Mouse (Mus musculus): ENCODE measurements around the gene Dync1i1. TPM values are rescaled to one million over a fixed set of nuclear protein-coding genes. Genes with fewer than 3 reads are reported as not detected.

Gene Dync1i1
- polyA plus RNA-seq, 1 experiment from 2014 or later, result 159 TPM

DNA sequence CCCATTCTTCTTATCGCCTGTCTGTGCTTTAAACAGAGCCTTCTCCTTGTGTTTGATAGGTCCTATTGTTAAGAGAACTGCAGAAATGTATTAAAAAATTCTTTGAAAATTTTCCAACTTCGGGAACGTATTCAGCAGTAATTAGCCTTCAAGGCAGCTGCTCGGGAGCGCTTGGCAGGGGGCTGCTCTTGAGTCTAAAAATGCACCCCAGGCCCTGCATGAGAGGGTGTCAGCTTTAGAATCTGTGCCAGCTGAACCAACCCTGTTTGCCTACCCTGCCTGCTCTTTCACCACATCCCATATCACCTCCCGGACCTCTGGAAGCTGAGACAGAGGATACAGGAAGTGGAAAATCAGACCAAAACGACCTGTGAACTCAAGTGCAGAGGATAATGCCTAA is 267.6 kb downstream of the Dync1i1 start:
- Histone ChIP-seq H3K27ac (ENCODE audit: low read length) (peak overlapping the region; percentile 36), H3K36me3 (ENCODE audit: control insufficient read depth, insufficient read depth) (no peaks in the 10 kb centered on the region), H3K4me3 (replicated peaks; ENCODE audit: low read length) (no peak overlapping the region), H3K4me2 (ENCODE audit: low read length) (0 out of 2 replicates have a peak overlapping the region, but pooled peaks have one; percentile 1), H3K4me1 (replicated peaks; ENCODE audit: control insufficient read depth, insufficient read depth, low read length) (peaks cover 29% of the 10 kb centered on the region), H3K27me3 (replicated peaks; ENCODE audit: control insufficient read depth, insufficient read depth, low read length) (no peaks in the 10 kb centered on the region), H3K9ac (replicated peaks; ENCODE audit: low read depth, low read length) (no peak overlapping the region), H3K9me3 (ENCODE audit: control insufficient read depth, low read length) (no peaks in the 10 kb centered on the region)
- ATAC-seq, result peak; percentile 79
- 6% methylated on average over 7 of the region's 7 CpGs for WGBS

DNA sequence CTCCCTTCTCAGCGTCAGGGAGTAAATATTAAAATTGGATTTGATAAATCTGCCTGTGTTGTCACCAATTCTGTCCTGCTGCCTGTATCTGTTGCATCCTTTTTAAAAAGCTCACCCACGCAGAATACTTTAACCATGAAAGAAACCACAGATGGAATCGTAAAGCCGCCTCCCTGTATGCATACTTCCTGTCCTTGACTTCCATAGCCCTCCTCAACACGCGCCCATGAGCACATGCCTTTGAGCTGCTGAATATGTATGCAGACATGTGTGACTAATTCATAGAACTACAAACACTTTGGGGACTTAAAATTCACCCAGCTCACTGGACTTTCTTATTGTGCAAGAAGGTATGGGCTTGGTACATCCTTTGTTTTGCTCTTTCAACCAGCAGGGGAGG is 272.1 kb downstream of the Dync1i1 start:
- H3K9me3 ChIP-seq (ENCODE audit: control insufficient read depth, low read length), result no peaks in the 10 kb centered on the region
- H3K4me2 ChIP-seq (ENCODE audit: low read length), result no peak overlapping the region
- H3K9ac ChIP-seq (replicated peaks; ENCODE audit: low read depth, low read length), result no peak overlapping the region
- WGBS, result 46% methylated on average over 6 of the region's 6 CpGs
- H3K4me3 ChIP-seq (replicated peaks; ENCODE audit: low read length), result no peak overlapping the region
- H3K4me1 ChIP-seq (replicated peaks; ENCODE audit: control insufficient read depth, insufficient read depth, low read length), result peaks cover 21% of the 10 kb centered on the region
- no peaks in the 10 kb centered on the region for H3K36me3 ChIP-seq (ENCODE audit: control insufficient read depth, insufficient read depth)
- no peak for ATAC-seq
- H3K27me3 ChIP-seq (replicated peaks; ENCODE audit: control insufficient read depth, insufficient read depth, low read length), result no peaks in the 10 kb centered on the region
- no peak overlapping the region for H3K27ac ChIP-seq (ENCODE audit: low read length)

DNA sequence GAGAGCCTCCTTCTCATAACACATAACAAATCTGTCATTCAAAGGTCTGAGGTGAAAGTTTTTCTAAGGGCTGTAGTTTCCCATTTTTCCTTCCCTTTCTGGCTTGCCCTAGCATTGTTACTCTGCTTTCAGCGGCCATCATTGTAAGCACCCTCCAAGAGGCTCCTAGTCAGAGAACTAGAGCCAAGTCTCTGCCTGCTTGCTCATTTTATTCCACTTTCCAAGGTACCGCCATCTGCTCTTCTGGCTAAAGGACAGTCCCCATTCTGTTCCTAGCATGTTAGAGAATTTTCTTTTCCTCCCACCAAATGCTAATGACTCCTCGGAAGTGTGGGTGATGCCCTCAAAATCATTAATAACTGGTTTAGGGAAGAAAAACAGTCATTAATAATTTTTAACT is 276.6 kb downstream of the Dync1i1 start:
- Histone ChIP-seq H3K9ac (replicated peaks; ENCODE audit: low read depth, low read length) (no peak overlapping the region), H3K27me3 (replicated peaks; ENCODE audit: control insufficient read depth, insufficient read depth, low read length) (no peaks in the 10 kb centered on the region), H3K27ac (ENCODE audit: low read length) (no peak overlapping the region), H3K9me3 (ENCODE audit: control insufficient read depth, low read length) (no peaks in the 10 kb centered on the region), H3K4me1 (replicated peaks; ENCODE audit: control insufficient read depth, insufficient read depth, low read length) (peaks cover 29% of the 10 kb centered on the region), H3K4me3 (replicated peaks; ENCODE audit: low read length) (no peak overlapping the region), H3K36me3 (ENCODE audit: control insufficient read depth, insufficient read depth) (no peaks in the 10 kb centered on the region), H3K4me2 (ENCODE audit: low read length) (no peak overlapping the region)
- WGBS, result 40% methylated on average over 3 of the region's 3 CpGs
- ATAC-seq, result peak; percentile 26; the same call in 1 of the 2 replicates

DNA sequence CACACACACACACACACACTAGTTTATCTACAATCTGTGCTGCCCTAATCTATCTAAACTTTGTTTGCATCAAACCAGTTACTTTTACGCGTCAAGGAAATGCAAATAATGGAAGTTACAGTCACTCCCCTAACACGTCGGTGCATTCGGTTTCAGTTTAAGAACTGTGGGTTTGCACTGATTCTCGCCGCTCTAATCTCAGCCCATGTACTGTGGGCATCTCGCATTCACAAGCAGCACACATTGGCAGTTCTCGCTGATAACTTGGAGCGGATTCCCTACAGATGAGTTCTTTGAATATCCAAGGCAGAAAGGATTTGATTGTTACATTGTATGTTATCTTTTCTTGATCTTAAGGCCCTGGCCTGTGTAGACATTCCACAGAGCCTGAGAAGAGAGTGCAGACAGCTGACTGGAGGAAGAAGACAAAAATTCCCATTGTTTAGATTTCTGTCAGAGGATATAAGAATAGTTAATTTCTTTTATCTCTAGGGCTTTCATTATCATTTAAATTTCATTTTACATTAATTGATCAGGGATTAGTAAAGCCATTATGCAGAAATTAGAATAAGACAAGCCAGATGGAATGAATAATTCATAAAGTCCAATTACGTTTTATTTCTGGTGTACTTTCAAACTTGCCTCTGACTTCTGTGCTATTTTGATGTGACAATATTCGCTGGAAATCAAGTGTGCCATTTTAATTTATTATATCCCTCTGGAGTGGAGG is 279.5 kb downstream of the Dync1i1 start:
- no peaks in the 10 kb centered on the region for H3K27me3 ChIP-seq (replicated peaks; ENCODE audit: control insufficient read depth, insufficient read depth, low read length)
- H3K4me3 ChIP-seq (replicated peaks; ENCODE audit: low read length), result no peak overlapping the region; the same call in 1 of the 2 replicates
- peak overlapping the region; percentile 93 for H3K4me2 ChIP-seq (ENCODE audit: low read length)
- peak overlapping the region; percentile 62; the same call in 1 of the 2 replicates for H3K9ac ChIP-seq (replicated peaks; ENCODE audit: low read depth, low read length)
- H3K27ac ChIP-seq (ENCODE audit: low read length), result peak overlapping the region; percentile 70
- WGBS, result 25% methylated on average over 12 of the region's 12 CpGs
- H3K4me1 ChIP-seq (replicated peaks; ENCODE audit: control insufficient read depth, insufficient read depth, low read length), result peaks cover 22% of the 10 kb centered on the region
- H3K9me3 ChIP-seq (ENCODE audit: control insufficient read depth, low read length), result no peaks in the 10 kb centered on the region
- no peaks in the 10 kb centered on the region for H3K36me3 ChIP-seq (ENCODE audit: control insufficient read depth, insufficient read depth)
- ATAC-seq, result peak; percentile 57

DNA sequence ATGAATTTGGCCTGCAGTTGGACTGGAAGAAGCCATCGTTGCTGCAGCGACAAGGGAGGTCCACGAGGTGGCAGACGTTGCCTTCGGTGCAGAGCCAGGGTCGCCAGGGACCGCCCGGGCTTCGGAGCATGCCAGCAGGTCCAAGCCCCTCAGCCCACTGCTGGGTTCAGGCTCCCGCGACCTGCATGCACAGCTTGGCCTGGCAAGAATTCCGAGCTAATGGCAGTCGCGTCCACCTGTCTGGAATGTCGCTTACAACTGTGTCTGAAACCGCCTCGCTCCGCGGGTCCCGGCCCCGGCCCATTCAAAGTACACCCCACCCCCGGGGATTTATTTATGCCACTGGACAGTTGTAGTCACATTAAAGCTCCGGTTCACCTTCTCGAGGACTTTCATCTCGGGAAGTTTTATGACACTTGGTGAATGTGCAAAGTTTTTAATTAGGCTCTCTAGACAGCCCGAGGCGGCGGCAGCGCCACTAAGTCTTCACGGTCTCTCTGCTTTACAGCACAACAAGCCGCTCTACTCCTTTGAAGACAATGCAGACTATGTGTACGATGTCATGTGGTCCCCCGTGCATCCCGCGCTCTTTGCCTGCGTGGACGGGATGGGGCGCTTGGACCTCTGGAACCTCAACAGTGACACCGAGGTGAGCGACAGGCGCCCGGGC is 280.5 kb downstream of the Dync1i1 start:
- Histone ChIP-seq H3K9ac (replicated peaks; ENCODE audit: low read depth, low read length) (peak overlapping the region; percentile 62), H3K4me2 (ENCODE audit: low read length) (peak overlapping the region; percentile 93), H3K36me3 (ENCODE audit: control insufficient read depth, insufficient read depth) (no peaks in the 10 kb centered on the region), H3K9me3 (ENCODE audit: control insufficient read depth, low read length) (no peaks in the 10 kb centered on the region), H3K4me3 (replicated peaks; ENCODE audit: low read length) (peak overlapping the region; percentile 55), H3K27me3 (replicated peaks; ENCODE audit: control insufficient read depth, insufficient read depth, low read length) (no peaks in the 10 kb centered on the region), H3K27ac (ENCODE audit: low read length) (peak overlapping the region; percentile 70), H3K4me1 (replicated peaks; ENCODE audit: control insufficient read depth, insufficient read depth, low read length) (peaks cover 22% of the 10 kb centered on the region)
- 1% methylated on average over 42 of the region's 42 CpGs for WGBS
- ATAC-seq, result peak; percentile 93

DNA sequence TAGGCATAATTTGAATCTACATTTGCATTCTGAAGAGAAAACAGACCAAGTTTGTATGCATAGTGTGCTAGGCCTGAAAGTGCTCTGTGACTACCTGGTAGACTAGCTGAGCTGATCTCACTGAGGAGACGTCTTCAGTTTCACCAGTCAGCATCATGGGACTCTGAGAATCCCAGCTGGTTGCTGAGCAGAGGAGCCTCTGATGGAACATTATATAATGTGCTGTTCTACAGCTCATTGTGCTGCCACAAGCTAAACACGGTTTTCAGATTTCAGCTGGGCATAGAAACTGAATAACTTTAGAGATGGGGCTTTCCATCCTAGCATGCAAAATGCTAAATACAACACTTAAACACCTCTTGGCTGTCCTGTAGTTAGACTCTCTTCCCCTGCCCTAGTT is 285.9 kb downstream of the Dync1i1 start:
- WGBS, result 76% methylated on average over 2 of the region's 2 CpGs
- H3K36me3 ChIP-seq (ENCODE audit: control insufficient read depth, insufficient read depth), result no peaks in the 10 kb centered on the region
- no peak overlapping the region for H3K27ac ChIP-seq (ENCODE audit: low read length)
- no peak overlapping the region for H3K4me3 ChIP-seq (replicated peaks; ENCODE audit: low read length)
- ATAC-seq, result no peak
- no peak overlapping the region for H3K9ac ChIP-seq (replicated peaks; ENCODE audit: low read depth, low read length)
- H3K4me1 ChIP-seq (replicated peaks; ENCODE audit: control insufficient read depth, insufficient read depth, low read length), result peaks cover 2% of the 10 kb centered on the region
- no peak overlapping the region for H3K4me2 ChIP-seq (ENCODE audit: low read length)
- H3K27me3 ChIP-seq (replicated peaks; ENCODE audit: control insufficient read depth, insufficient read depth, low read length), result no peaks in the 10 kb centered on the region
- H3K9me3 ChIP-seq (ENCODE audit: control insufficient read depth, low read length), result no peaks in the 10 kb centered on the region

DNA sequence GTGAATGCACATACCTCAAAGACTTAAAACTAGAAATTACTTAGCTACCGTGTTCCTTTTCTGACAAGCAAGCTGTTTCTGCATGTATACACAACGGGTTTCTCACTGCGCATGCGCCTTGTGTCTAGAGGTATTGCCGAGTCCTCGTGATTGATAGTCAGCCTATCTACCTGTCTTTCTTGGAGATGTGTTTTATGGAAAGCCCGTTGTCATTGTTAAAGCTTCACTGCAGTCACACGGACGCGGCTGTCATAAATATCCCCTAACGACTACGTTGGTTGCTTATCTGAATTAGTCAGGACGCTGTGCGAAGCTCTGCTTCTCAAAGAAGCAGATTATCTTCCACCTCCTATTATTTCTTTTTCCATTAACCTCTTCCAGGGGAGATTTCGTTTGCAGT is 290.2 kb downstream of the Dync1i1 start:
- peak overlapping the region; percentile 16 for H3K4me2 ChIP-seq (ENCODE audit: low read length)
- H3K4me1 ChIP-seq (replicated peaks; ENCODE audit: control insufficient read depth, insufficient read depth, low read length), result no peaks in the 10 kb centered on the region
- H3K9ac ChIP-seq (replicated peaks; ENCODE audit: low read depth, low read length), result no peak overlapping the region
- WGBS, result 40% methylated on average over 15 of the region's 15 CpGs
- H3K27ac ChIP-seq (ENCODE audit: low read length), result no peak overlapping the region
- no peaks in the 10 kb centered on the region for H3K9me3 ChIP-seq (ENCODE audit: control insufficient read depth, low read length)
- H3K4me3 ChIP-seq (replicated peaks; ENCODE audit: low read length), result peak overlapping the region; percentile 14; the same call in 1 of the 2 replicates
- ATAC-seq, result peak; percentile 38
- H3K27me3 ChIP-seq (replicated peaks; ENCODE audit: control insufficient read depth, insufficient read depth, low read length), result no peaks in the 10 kb centered on the region
- no peaks in the 10 kb centered on the region for H3K36me3 ChIP-seq (ENCODE audit: control insufficient read depth, insufficient read depth)

DNA sequence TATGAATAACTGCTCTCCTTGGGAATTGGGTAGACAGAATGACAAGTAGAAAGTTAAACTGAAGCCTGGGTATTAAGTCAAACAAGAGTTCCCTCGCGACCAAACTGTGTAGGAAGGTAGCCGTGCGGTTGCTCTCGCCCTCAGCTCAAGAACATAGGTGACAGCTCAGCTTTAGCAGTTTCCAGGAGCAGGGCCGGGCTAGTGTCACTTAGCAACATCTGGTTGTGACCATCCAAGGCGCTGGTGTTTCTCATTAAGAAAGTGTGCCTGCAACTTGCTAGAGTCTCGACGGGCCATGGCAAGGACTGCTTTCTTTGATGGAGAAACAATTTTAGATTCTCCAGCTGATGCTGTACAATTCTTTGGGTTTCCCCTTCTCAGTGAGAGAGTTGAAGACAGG is 291.5 kb downstream of the Dync1i1 start:
- WGBS, result 54% methylated on average over 9 of the region's 9 CpGs
- no peak for ATAC-seq
- H3K27me3 ChIP-seq (replicated peaks; ENCODE audit: control insufficient read depth, insufficient read depth, low read length), result no peaks in the 10 kb centered on the region
- no peak overlapping the region for H3K4me3 ChIP-seq (replicated peaks; ENCODE audit: low read length)
- no peak overlapping the region for H3K27ac ChIP-seq (ENCODE audit: low read length)
- H3K4me1 ChIP-seq (replicated peaks; ENCODE audit: control insufficient read depth, insufficient read depth, low read length), result no peaks in the 10 kb centered on the region
- H3K4me2 ChIP-seq (ENCODE audit: low read length), result no peak overlapping the region
- H3K9ac ChIP-seq (replicated peaks; ENCODE audit: low read depth, low read length), result no peak overlapping the region
- no peaks in the 10 kb centered on the region for H3K9me3 ChIP-seq (ENCODE audit: control insufficient read depth, low read length)
- H3K36me3 ChIP-seq (ENCODE audit: control insufficient read depth, insufficient read depth), result no peaks in the 10 kb centered on the region

DNA sequence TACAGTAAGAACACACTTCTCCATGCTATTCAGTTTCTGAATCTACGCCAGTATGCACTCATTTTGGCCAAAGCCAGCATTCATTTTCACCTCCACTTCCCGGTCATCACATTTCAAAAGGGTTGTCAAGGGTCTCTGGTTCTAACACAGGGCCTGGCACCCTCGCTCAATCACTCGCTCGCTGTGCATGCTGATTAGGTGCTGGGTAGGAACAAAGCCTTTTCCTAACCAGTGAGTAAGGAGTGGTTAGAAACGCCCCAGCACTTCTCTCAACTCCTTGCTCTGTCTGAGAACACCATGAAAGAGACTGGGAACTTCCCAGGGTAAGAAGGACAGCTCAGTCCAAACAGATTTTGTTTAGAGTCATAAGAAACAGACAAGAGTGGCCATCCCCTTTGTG is 298.5 kb downstream of the Dync1i1 start:
- H3K4me2 ChIP-seq (ENCODE audit: low read length), result no peak overlapping the region
- WGBS, result 12% methylated on average over 6 of the region's 6 CpGs
- no peak overlapping the region for H3K27ac ChIP-seq (ENCODE audit: low read length)
- no peaks in the 10 kb centered on the region for H3K9me3 ChIP-seq (ENCODE audit: control insufficient read depth, low read length)
- ATAC-seq, result peak; percentile 72
- no peak overlapping the region for H3K4me3 ChIP-seq (replicated peaks; ENCODE audit: low read length)
- H3K36me3 ChIP-seq (ENCODE audit: control insufficient read depth, insufficient read depth), result no peaks in the 10 kb centered on the region
- H3K4me1 ChIP-seq (replicated peaks; ENCODE audit: control insufficient read depth, insufficient read depth, low read length), result 0 out of 2 replicates have a peak, but pooled peaks cover 2% of the 10 kb centered on the region
- H3K9ac ChIP-seq (replicated peaks; ENCODE audit: low read depth, low read length), result no peak overlapping the region
- no peaks in the 10 kb centered on the region for H3K27me3 ChIP-seq (replicated peaks; ENCODE audit: control insufficient read depth, insufficient read depth, low read length)
